Mouse (Mus musculus) liver, embryonic 14.5 days (tissue): ENCODE results near the gene Gm9573. TPM values are rescaled to one million over a fixed set of nuclear protein-coding genes. Genes with fewer than 3 reads are reported as not detected.

Experiments
- ATAC-seq: fragments of 200-750 bp; cut with Nextera tagmentation; 2 replicates; pipeline ENCODE4 v1.8.0; 2017; ENCODE audit warnings: moderate number of reproducible peaks, mild to moderate bottlenecking, moderate library complexity; ENCODE audit not compliant: insufficient read depth
- DNase-seq, 3 experiments: peaks; one replicate each; pipeline ENCODE4 v3.0.0-alpha.2; 2012 to 2013; ENCODE audit warnings: low read depth in 3 of 3, low spot score in 3 of 3
- H3K27ac ChIP-seq: fragments of 300-500 bp; sonication (generic); 2 replicates; pipeline ENCODE4 v1.5.1; 2014; ENCODE audit warnings: moderate library complexity, mild to moderate bottlenecking, control low read depth, inconsistent platforms
- H3K27me3 ChIP-seq: fragments of 300-500 bp; sonication (generic); 2 replicates; pipeline ENCODE4 v1.6.1; 2014; ENCODE audit warnings: mild to moderate bottlenecking, low read length, moderate library complexity; ENCODE audit not compliant: control insufficient read depth, insufficient read depth
- H3K36me3 ChIP-seq: fragments of 300-500 bp; sonication (generic); replicated peaks from 2 replicates; pipeline ENCODE4 v1.6.1; 2014; ENCODE audit warnings: low read depth; ENCODE audit not compliant: control insufficient read depth, insufficient read depth
- H3K4me1 ChIP-seq, 2 experiments: fragments of 200-500 bp in 1 of 2; fragments of 300-500 bp in 1 of 2; sonication (generic) in 1 of 2; replicated peaks; 2 replicates each; pipeline ENCODE4 v1.6.1; 2012 to 2014; ENCODE audit warnings: antibody characterized with exemption in 1 of 2, inconsistent platforms in 1 of 2, low read length in 1 of 2; ENCODE audit not compliant: control insufficient read depth in 2 of 2, insufficient read depth in 2 of 2
- H3K4me2 ChIP-seq: fragments of 300-500 bp; sonication (generic); 2 replicates; pipeline ENCODE4 v1.6.1; 2014; ENCODE audit warnings: low read depth, mild to moderate bottlenecking, control low read depth, moderate library complexity
- H3K4me3 ChIP-seq, 2 experiments: fragments of 200-500 bp in 1 of 2; fragments of 300-500 bp in 1 of 2; sonication (generic) in 1 of 2; 2 replicates each; pipeline ENCODE4 v1.5.1; 2012 to 2014; ENCODE audit warnings: low read depth in 2 of 2, low read length in 2 of 2, mild to moderate bottlenecking in 2 of 2, control low read depth in 1 of 2, inconsistent platforms in 1 of 2, moderate library complexity in 1 of 2; ENCODE audit not compliant: insufficient read depth in 1 of 2
- H3K9ac ChIP-seq: fragments of 300-500 bp; sonication (generic); replicated peaks from 2 replicates; pipeline ENCODE4 v1.6.1; 2014; ENCODE audit warnings: mild to moderate bottlenecking, control low read depth, moderate library complexity
- H3K9me3 ChIP-seq: fragments of 300-500 bp; sonication (generic); 2 replicates; pipeline ENCODE4 v1.6.1; 2016; ENCODE audit warnings: low read length, mixed read lengths; ENCODE audit not compliant: control insufficient read depth
- CTCF ChIP-seq: IDR thresholded peaks from 2 replicates; pipeline ENCODE4 v1.5.1; 2016; ENCODE audit warnings: antibody characterized with exemption, low read depth, control low read depth
- EP300 ChIP-seq: IDR thresholded peaks from 2 replicates; pipeline ENCODE4 v1.6.1; 2016; ENCODE audit warnings: antibody characterized with exemption, low read depth
- WGBS: fragments of 180-500 bp; shearing (Covaris S2); extraction: QIAGEN DNeasy Blood & Tissue Kit; methylation state at CpG from one replicate; pipeline ENCODE4 v1.1.7; 2014; ENCODE audit not compliant: insufficient replicate concordance; 5-methylcytosine and 5-hydroxymethylcytosine counted together
- polyA plus RNA-seq, 2 experiments: library from polyadenylated mRNA; depleted of rRNA in 1 of 2; stranded (reverse) in 1 of 2; unstranded in 1 of 2; fragments of >200 nt; fragmentation: Nextera tagmentation in 1 of 2; extraction: Ambion mirVana in 1 of 2; gene quantifications; 2 replicates each; pipeline versions ENCODE4 v1.2.1 to v1.2.3; 2012 to 2014

Gene Gm9573
- polyA plus RNA-seq (2012; rRNA removed) (not detected in 2 replicates), polyA plus RNA-seq (2014; fragmentation: Nextera tagmentation; extraction: Ambion mirVana) (not detected in 2 replicates)

DNA sequence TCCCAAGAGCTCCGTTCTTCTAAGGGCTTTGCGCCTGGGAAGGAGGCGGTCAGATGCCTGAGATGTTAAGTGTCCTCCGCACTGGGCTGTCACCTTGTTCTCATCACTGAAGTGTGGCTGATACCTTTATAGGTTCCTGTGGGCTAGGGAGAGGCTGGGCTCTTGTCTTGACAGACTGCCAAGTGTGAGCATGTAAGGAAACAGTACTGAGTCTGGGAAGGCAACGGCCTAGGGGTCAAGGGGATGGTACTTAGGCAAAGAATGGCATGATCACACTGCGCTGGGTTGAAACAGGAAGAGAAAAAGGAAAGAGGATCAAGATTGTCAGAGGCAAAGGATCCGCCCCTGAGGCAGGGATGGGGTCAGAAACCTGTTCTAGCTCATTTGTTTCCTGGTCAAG, at the start of gene Gm9573:
Gene Gm9573, minus strand, starts transcription at position 101 of the 400 bp plus-strand sequence.
- no peak for ATAC-seq
- H3K27ac ChIP-seq: no peak within 1 kb of the TSS
- no peaks in the 10 kb centered on the region for H3K4me1 ChIP-seq
- 68% methylated on average over 7 of the region's 7 CpGs for WGBS
- TF ChIP-seq CTCF: no peak
- H3K4me3 ChIP-seq: no peak within 1 kb of the TSS
- no peaks in the 10 kb centered on the region for H3K9me3 ChIP-seq
- H3K9ac ChIP-seq: no peak within 1 kb of the TSS
- H3K27me3 ChIP-seq: no peaks in the 10 kb centered on the region
- H3K4me2 ChIP-seq: no peak within 1 kb of the TSS
- H3K36me3 ChIP-seq: no peaks in the 10 kb centered on the region
- DNase-seq: no peak

DNA sequence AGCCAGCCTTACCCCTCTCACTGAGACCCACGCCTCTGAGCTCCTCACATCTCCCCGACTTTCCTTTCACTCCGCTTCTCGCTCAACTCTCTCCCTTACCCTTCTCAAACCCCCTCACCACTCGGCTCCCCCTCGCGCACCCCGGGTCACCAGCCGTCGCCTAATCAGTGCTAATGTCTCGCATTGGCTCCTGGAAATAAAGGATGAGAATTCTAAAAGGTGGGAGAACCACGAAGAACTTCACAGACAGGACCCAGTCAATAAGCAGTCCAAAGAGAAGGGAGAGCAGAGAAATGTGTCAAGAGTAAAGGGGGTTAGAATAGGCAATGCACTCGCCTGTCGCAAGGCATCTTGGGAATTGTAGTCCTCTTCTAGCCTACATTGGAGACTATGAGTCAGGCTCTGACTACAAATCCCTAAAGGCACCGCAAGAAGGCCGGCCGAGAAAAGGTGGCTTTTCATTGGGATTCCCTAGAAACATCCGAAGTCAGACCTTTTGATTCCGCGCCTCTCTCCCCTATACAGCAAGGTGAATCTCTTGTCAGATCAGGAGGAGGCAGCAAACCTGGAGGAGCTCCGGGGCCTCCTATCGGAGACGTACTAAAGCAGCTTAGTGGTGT, 47.1 kb upstream of the Gm9573 start, which contains the start of gene Gtf2h4:
Gene Gtf2h4, minus strand, starts transcription at position 324 of the 620 bp plus-strand sequence.
- no peaks in the 10 kb centered on the region for H3K9me3 ChIP-seq
- peak; percentile 87 to 93 (median 90) for DNase-seq
- no peaks in the 10 kb centered on the region for H3K36me3 ChIP-seq
- peak; percentile 99 for ATAC-seq
- H3K4me2 ChIP-seq: peak within 1 kb of the TSS; percentile 63
- peaks cover 4 to 9% of the 10 kb centered on the region in 2 experiments; a peak in 2 of 4 replicates for H3K4me1 ChIP-seq
- TF ChIP-seq CTCF: no peak
- TF ChIP-seq EP300: no peak
- WGBS: 3% methylated on average over 23 of the region's 23 CpGs
- peak within 1 kb of the TSS; percentile 77 for H3K9ac ChIP-seq
- no peak within 1 kb of the TSS for H3K27ac ChIP-seq
- peak within 1 kb of the TSS; percentile 64 to 95 for H3K4me3 ChIP-seq
- H3K27me3 ChIP-seq: no peaks in the 10 kb centered on the region

DNA sequence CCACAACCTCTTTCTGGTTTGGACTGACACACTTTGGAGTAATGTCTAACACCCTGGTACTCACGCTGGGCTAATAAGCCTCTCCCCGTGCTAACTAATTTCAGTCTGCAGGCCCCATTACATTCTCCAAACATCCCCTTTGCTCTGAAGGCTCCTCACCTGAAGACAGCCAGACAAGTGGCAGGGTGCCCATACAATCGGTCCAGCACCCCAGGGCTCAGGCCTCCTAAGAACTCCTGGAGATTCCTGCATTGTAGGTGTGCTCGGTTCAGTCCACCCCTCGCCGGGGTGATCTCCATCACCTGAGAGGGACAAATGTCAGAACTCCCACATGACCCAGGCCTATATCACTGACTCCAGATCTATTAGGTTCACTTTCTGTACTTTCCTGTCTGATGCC, 46.1 kb upstream of the Gm9573 start:
- no peaks in the 10 kb centered on the region for H3K9me3 ChIP-seq
- H3K27me3 ChIP-seq: no peaks in the 10 kb centered on the region
- no peak for TF ChIP-seq EP300
- no peak for TF ChIP-seq CTCF
- H3K27ac ChIP-seq: no peak overlapping the region
- H3K36me3 ChIP-seq: no peaks in the 10 kb centered on the region
- 89% methylated on average over 6 of the region's 6 CpGs for WGBS
- no peak overlapping the region for H3K4me3 ChIP-seq
- peak overlapping the region; percentile 63 for H3K4me2 ChIP-seq
- DNase-seq (no peak), ATAC-seq (no peak)
- H3K9ac ChIP-seq: no peak overlapping the region
- peaks cover 4 to 12% of the 10 kb centered on the region in 2 experiments; a peak in 2 of 4 replicates for H3K4me1 ChIP-seq

DNA sequence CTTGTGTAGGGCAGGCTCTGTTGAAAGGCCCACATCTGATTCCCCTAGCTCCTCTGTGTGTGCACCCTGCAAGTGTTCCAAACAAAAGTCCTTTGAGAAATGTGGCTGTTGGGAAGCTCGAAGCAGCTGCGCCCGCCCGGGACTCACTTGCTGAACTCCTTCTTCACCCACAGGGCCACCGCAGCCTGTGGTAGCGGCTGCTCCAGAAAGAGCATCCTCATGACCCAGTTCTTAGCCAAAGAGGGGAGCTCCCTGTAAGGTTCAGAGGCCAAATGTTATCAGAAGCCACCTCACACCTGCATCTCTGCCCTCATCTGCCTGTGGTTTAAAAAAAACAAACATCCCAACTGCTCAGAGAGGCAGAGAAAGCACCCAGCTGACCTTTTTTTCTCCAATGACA, 45.4 kb upstream of the Gm9573 start:
- Histone ChIP-seq H3K4me3 (no peak overlapping the region), H3K9me3 (no peaks in the 10 kb centered on the region), H3K36me3 (no peaks in the 10 kb centered on the region), H3K4me2 (no peak overlapping the region), H3K9ac (no peak overlapping the region), H3K4me1 (peaks cover 5 to 12% of the 10 kb centered on the region in 2 experiments; a peak in 3 of 4 replicates), H3K27me3 (no peaks in the 10 kb centered on the region), H3K27ac (no peak overlapping the region)
- ATAC-seq (no peak), DNase-seq (no peak)
- TF ChIP-seq EP300 (no peak), CTCF (no peak)
- WGBS: 77% methylated on average over 6 of the region's 6 CpGs

DNA sequence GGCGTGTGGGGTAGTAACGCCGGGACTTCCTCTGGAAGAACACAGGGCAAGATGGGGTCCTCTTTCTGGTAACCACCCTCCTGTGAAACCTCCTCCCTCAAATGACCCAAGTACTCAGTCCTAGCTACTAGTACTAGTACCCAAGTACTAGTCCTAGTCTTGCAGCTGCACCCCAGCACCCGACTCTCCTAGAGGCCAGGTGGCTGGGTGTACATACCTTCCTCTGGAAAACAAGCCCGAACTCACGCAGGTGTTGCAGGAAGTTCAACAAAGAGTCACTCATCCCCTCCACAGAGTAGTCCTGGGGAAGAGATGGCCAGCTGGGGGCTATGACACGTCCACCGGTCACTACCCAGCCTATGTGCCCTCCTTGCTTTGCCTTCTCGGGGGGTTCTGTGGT, 43.3 kb upstream of the Gm9573 start:
- H3K4me3 ChIP-seq: no peak overlapping the region
- H3K9ac ChIP-seq: no peak overlapping the region
- no peaks in the 10 kb centered on the region for H3K27me3 ChIP-seq
- no peak overlapping the region for H3K27ac ChIP-seq
- H3K36me3 ChIP-seq: no peaks in the 10 kb centered on the region
- peaks cover 7 to 15% of the 10 kb centered on the region in 2 experiments; a peak in 3 of 4 replicates for H3K4me1 ChIP-seq
- H3K4me2 ChIP-seq: no peak overlapping the region
- TF ChIP-seq EP300 (no peak), CTCF (no peak)
- WGBS: 81% methylated on average over 9 of the region's 9 CpGs
- no peaks in the 10 kb centered on the region for H3K9me3 ChIP-seq
- no peak for DNase-seq
- no peak for ATAC-seq
